8 mouse cellular contexts compared by ENCODE assay signal in the genomic region with DNA sequence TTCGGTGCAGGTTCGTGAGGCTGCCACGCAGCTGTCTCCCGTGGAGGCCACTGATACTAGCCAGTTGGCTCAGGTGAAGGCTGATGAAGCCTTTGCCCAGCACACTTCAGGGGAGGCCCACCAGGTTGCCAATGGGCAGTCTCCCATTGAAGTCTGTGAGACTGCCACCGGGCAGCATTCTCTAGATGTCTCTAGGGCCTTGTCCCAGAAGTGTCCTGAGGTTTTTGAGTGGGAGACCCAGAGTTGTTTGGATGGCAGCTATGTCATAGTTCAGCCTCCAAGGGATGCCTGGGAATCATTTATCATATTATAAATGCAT. TPM values are rescaled to one million over a fixed set of nuclear protein-coding genes. Genes with fewer than 3 reads are reported as not detected.
DNase-seq lines count a peak whose midpoint lies in the region; ATAC-seq and TF ChIP-seq lines count a peak whose summit lies in the region.

No protein-coding gene starts in this region.

- H3K36me3 ChIP-seq in lung, postnatal 0 days (ENCODE audit: insufficient read depth, low read length), result no peaks in the 10 kb centered on the region
- no peaks in the 10 kb centered on the region for H3K36me3 ChIP-seq in liver, embryonic 12.5 days
- no peaks in the 10 kb centered on the region for H3K36me3 ChIP-seq in stomach, embryonic 16.5 days (ENCODE audit: control insufficient read depth, insufficient read depth, low read length)

- H3K27me3 ChIP-seq in lung, postnatal 0 days (replicated peaks; ENCODE audit: insufficient read depth, low read length), result no peaks in the 10 kb centered on the region
- peaks cover 48% of the 10 kb centered on the region for H3K27me3 ChIP-seq in liver, embryonic 12.5 days (replicated peaks)
- peaks cover 6% of the 10 kb centered on the region; the same call in 1 of the 2 replicates for H3K27me3 ChIP-seq in stomach, embryonic 16.5 days (ENCODE audit: control insufficient read depth, insufficient read depth, low read length)

- no peak for DNase-seq in frontal cortex, postnatal 25 days (ENCODE audit: low spot score in 2 of 2)
- no peak for DNase-seq in lung, postnatal 0 days (ENCODE audit: low spot score)
- no peak for DNase-seq in lung, postnatal 10 days
- DNase-seq in spleen, postnatal 14 days (ENCODE audit: low spot score in 2 of 2), result no peak

- H3K9me3 ChIP-seq in lung, postnatal 0 days (ENCODE audit: low read length), result no peaks in the 10 kb centered on the region
- H3K9me3 ChIP-seq in liver, embryonic 12.5 days (replicated peaks), result no peaks in the 10 kb centered on the region
- H3K9me3 ChIP-seq in stomach, embryonic 16.5 days (replicated peaks; ENCODE audit: control insufficient read depth, low read length), result no peaks in the 10 kb centered on the region

- peak; percentile 38; the same call in 1 of the 2 replicates for ATAC-seq in frontal cortex, adult (ENCODE audit: low TSS enrichment)
- no peak for ATAC-seq in lung, postnatal 0 days
- no peak for ATAC-seq in liver, embryonic 12.5 days
- no peak for ATAC-seq in stomach, embryonic 16.5 days (ENCODE audit: insufficient read depth, low FRiP score)
- ATAC-seq in monocyte, adult 5-6 weeks (replicated peaks; ENCODE audit: insufficient number of reproducible peaks, low FRiP score, low TSS enrichment, poor library complexity, severe bottlenecking), result no peak

- WGBS in lung, postnatal 0 days, result 36% methylated on average over 5 of the region's 5 CpGs
- WGBS in liver, embryonic 12.5 days (ENCODE audit: insufficient replicate concordance), result 44% methylated on average over 5 of the region's 5 CpGs
- 29% methylated on average over 5 of the region's 5 CpGs for WGBS in stomach, embryonic 16.5 days

- no peak for TF ChIP-seq CTCF in lung, postnatal 0 days (IDR thresholded peaks at IDR 0.05)

- no peak overlapping the region for H3K27ac ChIP-seq in lung, postnatal 0 days (ENCODE audit: low read length)
- H3K27ac ChIP-seq in liver, embryonic 12.5 days, result no peak overlapping the region
- no peak overlapping the region for H3K27ac ChIP-seq in stomach, embryonic 16.5 days (ENCODE audit: low read length)

- peak overlapping the region; percentile 34; the same call in 1 of the 2 replicates for H3K4me3 ChIP-seq in lung, postnatal 0 days (ENCODE audit: low read depth, low read length)
- H3K4me3 ChIP-seq in liver, embryonic 12.5 days, result peak overlapping the region; percentile 45
- H3K4me3 ChIP-seq in stomach, embryonic 16.5 days (replicated peaks; ENCODE audit: low read length), result peak overlapping the region; percentile 49

- no peak for TF ChIP-seq EP300 in lung, postnatal 0 days (IDR thresholded peaks at IDR 0.05)

- 0 out of 2 replicates have a peak, but pooled peaks cover 3% of the 10 kb centered on the region for H3K4me1 ChIP-seq in lung, postnatal 0 days (ENCODE audit: insufficient read depth, low read depth, low read length)
- H3K4me1 ChIP-seq in liver, embryonic 12.5 days, result peaks cover 11% of the 10 kb centered on the region
- H3K4me1 ChIP-seq in stomach, embryonic 16.5 days (ENCODE audit: control insufficient read depth, insufficient read depth, low read length), result no peaks in the 10 kb centered on the region

- 0 out of 2 replicates have a peak overlapping the region, but pooled peaks have one; percentile 23 for H3K9ac ChIP-seq in lung, postnatal 0 days (replicated peaks; ENCODE audit: low read depth)
- H3K9ac ChIP-seq in liver, embryonic 12.5 days, result peak overlapping the region; percentile 29; the same call in 1 of the 2 replicates
- peak overlapping the region; percentile 78 for H3K9ac ChIP-seq in stomach, embryonic 16.5 days (ENCODE audit: low read length)

- H3K4me2 ChIP-seq in lung, postnatal 0 days (replicated peaks; ENCODE audit: low read depth, low read length), result peak overlapping the region; percentile 80
- peak overlapping the region; percentile 74 for H3K4me2 ChIP-seq in liver, embryonic 12.5 days
- peak overlapping the region; percentile 97 for H3K4me2 ChIP-seq in stomach, embryonic 16.5 days (ENCODE audit: low read depth, low read length)

RNA-seq across cellular contexts. Expression of a gene that starts 1.6 kb away (rescaled TPM):
- polyA plus RNA-seq in lung, postnatal 0 days (2015; fragmentation: Nextera tagmentation; extraction: Ambion mirVana), result not detected in 2 replicates
- not detected in 2 replicates for polyA plus RNA-seq in liver, embryonic 12.5 days (2016; fragmentation: Nextera tagmentation; extraction: Ambion mirVana)
- not detected in 2 replicates for polyA plus RNA-seq in stomach, embryonic 16.5 days (2015; fragmentation: Nextera tagmentation; extraction: Ambion mirVana)
- 2.2 TPM in 1 of 3 replicates, not detected in the others for total RNA-seq in monocyte, adult 5-6 weeks (2017)

RNA-seq across cellular contexts. Expression of a gene that starts 2.2 kb away (rescaled TPM):
- polyA plus RNA-seq in lung, postnatal 0 days (2015; fragmentation: Nextera tagmentation; extraction: Ambion mirVana), result 0.12 and 0.14 TPM in 2 replicates
- not detected in 2 replicates for polyA plus RNA-seq in liver, embryonic 12.5 days (2016; fragmentation: Nextera tagmentation; extraction: Ambion mirVana)
- 0.10 and 0.40 TPM in 2 replicates for polyA plus RNA-seq in stomach, embryonic 16.5 days (2015; fragmentation: Nextera tagmentation; extraction: Ambion mirVana)
- total RNA-seq in monocyte, adult 5-6 weeks (2017), result 1.3 TPM in 1 of 3 replicates, not detected in the others

RNA-seq across cellular contexts. Expression of a gene that starts 9.4 kb away (rescaled TPM):
- polyA plus RNA-seq in lung, postnatal 0 days (2015; fragmentation: Nextera tagmentation; extraction: Ambion mirVana), result 58.8 and 59.8 TPM in 2 replicates
- polyA plus RNA-seq in liver, embryonic 12.5 days (2016; fragmentation: Nextera tagmentation; extraction: Ambion mirVana), result 92.7 and 93.7 TPM in 2 replicates
- polyA plus RNA-seq in stomach, embryonic 16.5 days (2015; fragmentation: Nextera tagmentation; extraction: Ambion mirVana), result 85.1 and 90.5 TPM in 2 replicates
- total RNA-seq in monocyte, adult 5-6 weeks (2017), result 52.8 to 89.3 TPM (median 60.9 TPM) in 3 replicates

RNA-seq across cellular contexts. Expression of a gene that starts 59.2 kb away (rescaled TPM):
- polyA plus RNA-seq in lung, postnatal 0 days (2015; fragmentation: Nextera tagmentation; extraction: Ambion mirVana), result 41.6 and 48.7 TPM in 2 replicates
- polyA plus RNA-seq in liver, embryonic 12.5 days (2016; fragmentation: Nextera tagmentation; extraction: Ambion mirVana), result 4.8 and 5.2 TPM in 2 replicates
- 23.3 and 27.7 TPM in 2 replicates for polyA plus RNA-seq in stomach, embryonic 16.5 days (2015; fragmentation: Nextera tagmentation; extraction: Ambion mirVana)
- 86.9 to 93.4 TPM (median 92.6 TPM) in 3 replicates for total RNA-seq in monocyte, adult 5-6 weeks (2017)

Comparison
In these comparisons a context has a peak if more than half of its experiments do, and no peak if none do; other contexts are left out.
1. H3K9ac ChIP-seq: peak in every context shown above with its lines; median percentile 78 in stomach, embryonic 16.5 days; 29 in liver, embryonic 12.5 days; 23 in lung, postnatal 0 days.